Mouse (Mus musculus) frontal cortex, adult (tissue): ENCODE data around the gene Atg3.
A peak's percentile ranks its signal among the peaks of the same experiment; 100 is the strongest.

Source experiments
- ATAC-seq: cut with Nextera tagmentation; 2 replicates; pipeline ENCODE4 v1.9.2; 2017; ENCODE audit warnings: mild to moderate bottlenecking, moderate library complexity, mixed read lengths; ENCODE audit not compliant: low TSS enrichment

The Atg3 gene

DNA sequence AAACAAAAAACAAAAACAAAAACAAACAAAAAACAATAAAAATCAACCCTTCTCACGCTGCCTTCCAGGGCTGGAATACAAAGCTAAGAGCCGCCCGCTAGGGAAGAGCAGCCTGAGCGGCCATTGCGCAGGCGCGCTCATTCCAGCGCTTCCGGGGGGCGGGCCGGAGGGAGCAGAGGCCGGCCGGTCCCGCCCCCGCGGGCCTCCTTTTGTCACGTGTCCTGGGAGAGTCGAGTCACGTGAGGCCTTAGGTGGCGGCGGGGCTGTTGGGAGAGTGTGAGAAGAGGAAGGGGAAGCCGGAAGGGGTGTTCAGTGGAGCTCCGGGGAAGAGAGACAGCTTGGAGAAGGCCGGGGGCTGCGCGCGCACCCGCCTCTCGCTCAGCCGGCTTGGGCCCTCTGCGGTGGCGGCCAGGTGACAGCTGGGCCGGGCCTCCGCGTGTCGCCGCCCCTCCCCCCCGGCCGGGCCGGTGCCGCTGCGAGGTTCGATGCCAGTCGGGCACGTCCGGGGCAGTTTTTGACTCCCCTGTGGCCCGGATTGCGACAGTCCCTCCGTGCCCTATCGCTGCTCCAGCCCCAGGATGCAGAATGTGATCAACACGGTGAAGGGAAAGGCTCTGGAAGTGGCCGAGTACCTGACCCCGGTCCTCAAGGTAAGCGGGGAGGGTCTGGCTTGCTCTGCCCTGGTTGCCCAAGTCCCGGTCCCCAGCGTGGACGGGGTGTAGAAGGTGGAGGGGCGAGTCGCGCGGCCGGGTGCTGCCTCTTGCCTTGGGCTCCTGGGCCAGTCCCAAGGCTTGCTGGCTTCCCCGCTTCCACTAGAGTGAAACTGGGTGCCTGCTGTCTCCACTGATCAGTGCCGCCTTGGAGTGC is at the start of gene Atg3, which contains the start of gene Slc35a5:
TSS of gene Atg3 (plus strand) at position 264 of the 867 bp plus-strand sequence.
TSS of gene Slc35a5 (minus strand) at position 185 of the 867 bp plus-strand sequence.
- peak; percentile 85 for ATAC-seq

DNA sequence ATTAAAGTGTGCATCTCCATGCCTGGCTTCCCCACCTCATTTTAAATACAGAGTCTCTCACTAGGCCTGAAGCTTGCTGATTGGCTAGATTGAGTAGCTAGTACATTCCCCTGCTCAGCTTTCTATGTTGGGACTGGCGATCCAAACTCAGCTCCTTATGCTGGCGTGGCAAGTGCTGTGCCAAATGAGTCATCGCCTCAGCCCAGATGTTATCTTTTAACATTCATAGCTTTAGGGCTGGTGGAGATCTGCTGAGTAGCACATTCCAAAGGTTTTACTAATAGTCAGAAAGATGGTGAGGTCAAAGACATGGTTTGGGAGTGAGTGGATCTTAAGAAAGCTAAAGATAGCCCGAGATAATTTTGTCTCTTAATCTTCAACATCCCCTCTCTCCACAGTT is 48.1 kb upstream of the Atg3 start:
- ATAC-seq = peak; percentile 92

DNA sequence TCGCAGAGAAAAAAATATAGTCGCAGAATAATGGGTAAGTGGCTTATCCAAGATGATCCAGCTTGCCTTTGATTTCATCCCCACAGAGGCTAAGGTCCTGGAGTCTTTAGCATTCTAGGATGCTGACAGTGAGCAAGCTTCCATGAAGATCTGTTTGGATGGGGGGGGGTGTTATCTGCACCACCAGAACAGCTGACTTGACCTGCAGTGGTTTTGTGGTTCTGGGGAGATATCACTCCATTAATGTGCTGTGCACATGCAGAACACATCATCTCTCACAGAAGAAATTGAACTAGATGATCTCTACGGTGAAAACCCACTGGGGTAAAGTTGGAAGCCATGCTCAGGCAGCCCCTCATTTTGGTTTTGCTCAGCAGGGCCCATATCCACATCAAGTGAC is 41.4 kb upstream of the Atg3 start:
- ATAC-seq = no peak

DNA sequence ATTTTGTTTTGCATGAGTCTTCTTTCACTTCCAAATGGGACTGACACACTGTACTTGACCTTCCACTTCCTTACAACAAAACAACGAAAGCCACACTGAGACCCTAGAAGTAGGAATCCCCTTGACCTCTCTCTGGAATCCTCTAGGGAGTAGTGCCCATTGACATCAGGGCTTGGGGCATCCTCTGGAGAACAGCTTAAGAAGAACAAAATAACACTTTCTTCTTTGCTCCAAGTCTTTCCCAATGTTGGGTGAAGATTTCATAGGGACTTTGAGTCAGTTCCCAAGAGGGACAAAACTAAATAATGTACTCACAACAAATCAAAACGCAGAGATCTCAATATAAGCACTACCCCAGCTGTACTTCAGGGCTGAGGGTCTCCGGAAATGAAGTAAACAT is 39.8 kb upstream of the Atg3 start:
- no peak for ATAC-seq

DNA sequence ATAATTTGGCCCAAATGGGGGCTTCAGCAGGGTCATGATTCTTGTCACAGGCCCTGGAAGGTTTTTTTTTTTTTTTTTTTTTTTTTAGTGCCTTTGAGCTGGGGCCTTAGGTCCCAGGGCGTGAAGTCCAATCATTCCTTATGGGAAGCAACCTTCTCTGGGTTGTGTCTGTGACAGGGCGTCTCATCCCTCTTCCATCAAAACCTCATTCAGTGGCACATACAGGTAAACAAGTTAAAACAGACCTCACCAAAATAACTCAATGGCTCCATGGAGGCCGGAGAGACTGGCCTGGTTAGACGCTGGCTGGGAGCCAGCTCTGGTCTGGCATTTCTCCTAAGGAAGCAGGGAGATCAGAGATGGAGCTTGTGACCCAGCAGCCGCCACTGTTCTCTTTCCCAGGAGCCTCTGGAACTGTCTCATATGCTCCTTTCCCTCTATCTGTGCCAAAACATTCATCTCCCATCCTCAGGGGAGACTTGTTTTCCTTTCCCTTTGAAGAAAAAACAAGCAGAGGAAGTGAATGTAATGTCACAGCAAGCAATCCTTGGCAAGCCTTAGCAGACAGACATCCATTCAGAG is 37.6 kb upstream of the Atg3 start:
- ATAC-seq = no peak

DNA sequence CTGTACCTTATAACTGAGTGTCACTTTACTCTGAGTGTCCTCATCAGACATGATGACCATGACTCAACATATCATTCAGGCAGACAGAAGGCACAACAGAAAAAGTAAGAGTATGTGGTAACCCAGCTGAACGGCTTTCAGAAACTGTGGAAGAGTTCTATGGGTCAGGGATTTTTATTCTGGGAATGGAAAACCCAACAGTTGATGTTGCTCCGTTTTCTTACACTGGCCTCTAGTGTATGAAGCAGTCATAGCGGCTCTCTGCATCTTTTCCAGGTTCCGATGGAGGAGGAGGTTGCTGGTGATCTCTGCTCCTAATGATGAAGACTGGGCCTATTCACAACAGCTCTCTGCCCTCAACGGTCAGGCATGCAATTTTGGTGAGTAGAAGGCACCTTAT is 36.0 kb upstream of the Atg3 start:
- peak; percentile 77 for ATAC-seq

DNA sequence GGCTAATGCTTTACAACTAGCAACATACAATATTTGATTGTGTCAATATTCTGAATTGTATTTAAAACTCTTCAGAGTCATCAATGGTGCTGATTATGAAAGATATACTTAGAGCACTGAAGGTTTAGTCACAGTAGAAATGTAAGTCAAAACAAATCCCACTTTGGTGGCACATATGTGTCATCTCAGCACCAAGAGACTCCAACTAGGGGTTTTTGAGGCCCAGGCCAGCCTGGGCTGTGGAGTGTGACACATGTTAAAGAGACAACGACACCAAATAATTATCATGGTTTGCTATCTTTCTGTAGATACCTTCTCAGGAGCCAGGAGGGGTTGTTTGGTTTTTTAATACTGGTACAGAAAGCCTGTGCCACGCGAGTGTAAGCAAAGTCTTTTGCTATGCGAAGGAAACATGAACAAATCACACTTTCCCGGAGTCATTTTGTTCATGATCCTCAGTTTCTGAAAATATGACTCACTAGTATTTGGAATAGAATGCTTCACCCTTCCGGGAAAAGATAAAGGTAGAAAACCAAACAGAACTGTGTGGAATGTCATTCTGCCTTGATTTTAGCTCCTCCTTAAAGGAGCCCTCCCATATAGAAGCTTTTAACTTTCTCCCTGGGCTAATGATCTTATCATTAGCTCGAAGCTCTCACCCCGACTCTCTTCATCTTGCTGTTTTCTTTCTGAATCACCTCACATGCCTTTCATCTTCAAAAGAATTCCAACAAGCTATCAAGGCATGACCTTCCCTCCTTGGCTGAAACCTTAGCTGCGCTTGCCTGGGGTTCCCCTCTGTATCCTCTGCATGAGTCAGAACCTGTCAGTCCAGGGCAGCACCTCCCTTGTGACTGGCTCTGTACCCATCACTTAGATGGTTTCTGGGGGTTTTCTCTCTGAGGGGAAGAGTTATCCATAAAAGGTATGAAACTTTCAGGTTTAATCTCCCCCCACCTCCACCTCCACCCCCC is 34.1 kb upstream of the Atg3 start:
- ATAC-seq = no peak

DNA sequence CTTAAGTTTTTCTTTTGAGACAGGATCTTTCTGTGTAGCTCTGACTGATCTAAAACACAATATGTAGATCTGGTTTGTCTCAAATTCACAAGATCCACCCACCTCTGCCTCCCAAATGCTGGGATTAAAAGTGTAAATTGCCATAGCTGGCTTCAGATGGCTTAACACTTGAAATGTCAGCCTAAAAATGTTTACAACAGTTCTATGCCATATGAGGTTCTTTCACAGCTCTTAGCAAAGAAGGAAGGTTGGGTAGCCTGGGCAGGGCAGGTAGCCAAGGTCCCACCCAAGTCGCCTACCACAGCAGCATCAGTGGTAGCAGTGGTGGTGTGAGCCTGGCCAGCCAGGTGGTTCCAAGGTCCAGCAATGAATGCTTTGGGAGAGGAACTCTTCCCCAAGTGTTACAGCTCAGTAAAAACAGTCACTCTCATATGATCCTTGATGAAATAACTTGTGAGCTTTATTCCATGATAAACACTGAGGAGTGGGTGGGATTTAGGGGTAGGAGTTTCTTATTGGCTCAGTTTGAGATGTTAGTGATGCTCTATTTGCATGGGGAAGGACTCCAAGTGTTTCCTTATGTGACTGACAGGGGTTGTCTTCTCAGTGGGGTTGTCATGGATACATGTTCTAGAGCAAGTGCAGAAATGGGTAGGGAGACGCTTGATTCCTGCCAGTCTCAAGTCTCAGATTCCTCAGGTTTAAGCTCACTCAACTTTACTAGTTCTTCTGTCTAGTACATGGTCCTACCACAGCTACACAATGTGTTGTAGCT is 30.5 kb upstream of the Atg3 start:
- ATAC-seq = peak; percentile 87

DNA sequence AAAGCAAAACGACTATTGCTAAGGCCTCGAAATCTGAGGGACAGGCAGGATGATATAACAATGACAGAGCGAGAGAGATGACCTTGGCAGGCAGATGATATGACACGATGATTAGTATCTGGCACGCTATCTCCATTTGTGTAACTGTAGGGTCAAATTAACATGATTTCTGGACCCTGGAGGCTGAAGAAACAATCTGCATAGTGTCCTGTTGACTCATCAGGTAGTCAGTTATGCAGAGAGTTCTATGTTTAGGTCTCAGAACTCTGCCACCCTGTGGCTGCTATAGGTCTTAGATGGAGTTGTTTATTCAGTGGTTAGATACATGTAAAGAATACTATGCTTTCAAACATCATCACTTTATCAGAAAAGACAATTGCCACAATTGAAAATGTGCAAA is 16.9 kb upstream of the Atg3 start:
- ATAC-seq = peak; percentile 88

DNA sequence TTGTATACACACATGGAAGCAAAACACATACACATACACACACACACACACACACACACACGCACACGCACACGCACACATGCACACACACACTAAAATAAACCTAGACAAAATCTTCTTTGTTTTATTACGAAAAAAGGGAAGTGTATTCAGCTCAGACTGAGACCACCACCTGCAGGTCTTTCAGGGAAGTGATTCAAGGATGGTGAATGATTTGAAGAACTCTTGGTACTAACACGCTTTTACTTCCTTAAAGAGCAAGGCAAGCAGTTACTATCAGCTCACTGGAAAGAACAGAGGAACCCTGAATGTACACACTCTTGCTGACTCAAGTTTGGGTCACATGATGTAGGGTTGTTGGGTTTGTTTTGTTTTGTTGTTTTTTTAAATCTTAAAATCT is 16.0 kb upstream of the Atg3 start:
- ATAC-seq = 0 out of 2 replicates have a peak, but pooled peaks have one; percentile 44

DNA sequence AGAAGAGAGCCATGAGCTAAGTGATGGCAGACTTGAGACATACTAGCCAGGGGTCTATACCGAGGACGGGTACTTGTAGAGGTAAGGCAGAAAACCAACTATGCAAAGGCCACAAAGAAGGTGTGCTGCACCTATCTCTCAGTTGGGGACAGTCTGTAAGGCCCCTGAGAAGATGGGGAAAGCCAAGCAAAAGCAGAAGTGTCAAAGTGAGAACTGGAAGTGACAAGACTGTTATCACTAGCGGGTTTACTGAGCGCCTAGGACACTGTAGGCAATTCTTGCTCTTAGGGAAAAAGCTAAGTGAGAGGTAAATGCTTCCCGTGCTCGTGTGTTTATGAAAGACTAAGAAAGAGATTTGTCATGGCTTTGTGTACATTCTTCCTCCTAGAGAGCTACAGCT is 13.5 kb upstream of the Atg3 start:
- no peak for ATAC-seq

DNA sequence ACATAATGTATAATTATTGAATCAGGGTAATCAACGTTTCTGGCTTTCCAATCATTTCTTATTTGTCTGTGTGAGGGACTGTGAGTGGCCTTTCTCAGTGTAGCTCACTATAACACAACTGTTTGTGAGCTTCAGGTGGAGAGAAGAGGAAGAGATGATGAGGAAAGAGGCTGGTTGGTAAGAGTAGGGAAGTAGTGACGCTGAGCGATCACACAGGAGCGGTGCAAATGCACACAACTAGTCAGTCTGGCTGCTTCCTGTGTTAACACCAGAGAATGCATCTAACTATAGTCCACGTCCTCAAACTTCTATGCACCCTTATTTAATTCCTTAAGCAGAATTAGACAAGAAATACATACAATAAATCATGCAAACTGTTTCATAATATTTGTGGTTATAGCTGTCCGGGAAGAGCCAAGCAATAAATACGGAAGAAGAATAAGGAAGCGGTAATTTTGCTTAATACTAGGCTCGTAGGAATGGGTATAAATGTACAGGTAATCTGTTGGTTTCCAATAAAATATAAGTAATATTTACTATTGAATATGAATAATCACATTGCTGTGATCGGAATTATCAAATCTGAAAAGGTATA is 10.0 kb upstream of the Atg3 start:
- ATAC-seq = no peak

DNA sequence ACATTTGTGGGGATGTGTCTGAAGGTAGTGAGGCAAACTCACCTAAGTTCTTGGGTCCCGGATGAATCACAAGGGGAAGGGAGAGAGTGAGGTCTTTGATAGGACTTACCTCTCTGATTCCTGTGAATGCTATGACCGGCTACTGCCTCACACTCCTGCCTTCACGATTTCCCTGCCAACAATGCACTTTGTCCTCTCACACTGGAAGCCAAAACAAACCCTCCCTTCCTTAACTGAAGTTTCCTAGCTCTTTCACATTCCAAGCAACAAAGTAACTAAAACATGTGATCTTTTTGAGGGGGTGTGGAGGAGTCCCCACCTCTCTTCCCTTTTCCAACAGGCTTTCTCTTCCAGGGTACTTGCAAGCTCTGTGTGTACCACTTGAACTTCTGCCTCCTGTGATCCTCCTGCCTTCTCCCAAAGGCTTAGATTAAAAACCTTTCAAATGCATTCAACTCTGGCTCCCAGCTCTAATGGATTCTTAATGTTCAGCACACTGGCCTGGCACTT is 3.8 kb upstream of the Atg3 start:
- ATAC-seq = no peak

DNA sequence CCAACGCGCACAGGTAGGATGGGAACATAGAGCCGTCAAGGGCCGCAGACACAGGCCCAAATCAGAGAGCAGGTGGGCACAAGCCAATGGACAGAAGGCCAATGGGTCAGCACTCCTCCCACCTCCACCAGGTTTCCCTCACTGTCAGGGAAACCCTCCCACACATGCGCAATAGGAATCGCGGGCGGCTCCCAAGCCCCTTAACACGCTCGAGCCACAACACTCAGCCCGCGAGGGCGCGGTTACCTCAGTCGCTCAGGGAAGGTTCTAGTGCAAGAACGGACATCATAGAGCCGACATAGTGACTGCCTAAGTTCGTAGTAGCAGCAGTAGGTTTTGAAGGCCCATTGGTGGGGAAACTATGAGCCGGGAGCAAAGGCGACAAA is 456 bp upstream of the Atg3 start:
- ATAC-seq = peak; percentile 53

DNA sequence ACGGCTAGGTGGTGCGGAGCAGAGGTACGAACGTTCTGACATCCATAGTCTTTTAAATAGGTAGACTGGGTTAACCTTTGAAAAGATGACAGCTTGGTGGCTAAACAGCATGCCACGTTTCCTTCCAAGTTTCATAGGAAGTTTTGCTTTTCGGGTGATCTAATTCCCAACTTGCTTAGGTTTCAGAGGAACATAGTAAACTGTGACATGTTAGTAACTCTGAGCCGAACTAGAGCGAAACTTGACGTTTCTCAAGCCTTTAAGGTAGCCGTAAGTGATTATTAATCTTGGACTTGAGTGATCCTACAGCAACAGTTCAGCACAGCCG is 768 bp downstream of the Atg3 start:
- ATAC-seq = 0 out of 2 replicates have a peak, but pooled peaks have one; percentile 0

DNA sequence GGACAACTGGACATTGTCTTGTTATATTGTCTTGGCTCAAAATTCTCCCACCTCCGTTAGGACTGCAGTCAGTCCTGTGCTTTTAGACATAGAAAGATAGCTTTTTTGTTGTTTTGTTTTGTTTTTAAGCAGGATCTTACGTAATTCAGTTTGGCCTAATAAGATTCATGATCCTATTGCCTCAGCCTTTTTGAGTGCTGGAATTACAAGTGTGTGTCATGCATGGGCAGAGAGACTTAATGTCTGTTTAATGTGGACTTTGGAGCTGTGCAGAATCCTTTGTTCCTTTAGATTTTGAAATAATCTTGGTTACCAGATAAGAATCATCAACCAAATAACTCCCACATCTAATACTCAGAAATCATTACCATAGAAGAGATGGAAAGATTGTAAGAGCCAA is 20.0 kb downstream of the Atg3 start:
- no peak for ATAC-seq

DNA sequence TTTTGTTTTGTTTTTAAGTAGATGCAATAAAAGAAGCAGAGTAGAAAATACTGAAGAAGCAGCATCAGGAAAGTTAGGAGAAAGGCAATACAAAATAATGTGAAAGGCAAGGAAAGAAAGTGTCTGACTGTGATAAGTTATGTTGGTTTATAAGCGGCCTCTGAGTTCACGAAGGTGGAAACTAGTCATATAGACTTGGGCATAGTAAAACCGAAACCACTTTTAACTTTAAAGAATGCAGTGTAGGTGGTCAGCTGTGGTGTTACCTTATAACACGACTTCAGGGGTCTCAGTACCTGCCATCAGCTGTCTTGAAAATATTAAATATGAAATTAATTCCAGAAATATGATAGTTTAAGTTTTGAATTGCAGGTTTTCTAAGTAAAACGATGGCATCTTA is 23.2 kb downstream of the Atg3 start:
- no peak for ATAC-seq

DNA sequence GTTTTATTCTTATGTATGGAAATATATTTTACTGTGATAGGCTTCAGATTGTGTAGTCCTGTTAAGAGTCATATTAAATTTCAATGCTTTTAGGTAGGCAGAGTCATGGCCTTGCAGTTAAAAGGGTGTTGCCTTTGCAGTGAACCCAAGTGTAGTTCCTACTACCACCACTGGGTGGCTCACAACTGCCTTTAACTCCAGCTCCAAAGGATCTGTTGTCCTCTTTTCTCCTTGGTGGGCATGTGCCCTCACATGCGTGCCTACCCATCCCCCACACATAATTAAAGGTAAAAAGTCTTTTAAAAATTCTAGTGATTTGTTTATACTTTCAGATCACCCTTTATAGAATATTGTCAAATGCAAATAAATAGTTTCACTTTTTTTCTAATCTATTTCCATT is 34.0 kb downstream of the Atg3 start:
- peak; percentile 69 for ATAC-seq

DNA sequence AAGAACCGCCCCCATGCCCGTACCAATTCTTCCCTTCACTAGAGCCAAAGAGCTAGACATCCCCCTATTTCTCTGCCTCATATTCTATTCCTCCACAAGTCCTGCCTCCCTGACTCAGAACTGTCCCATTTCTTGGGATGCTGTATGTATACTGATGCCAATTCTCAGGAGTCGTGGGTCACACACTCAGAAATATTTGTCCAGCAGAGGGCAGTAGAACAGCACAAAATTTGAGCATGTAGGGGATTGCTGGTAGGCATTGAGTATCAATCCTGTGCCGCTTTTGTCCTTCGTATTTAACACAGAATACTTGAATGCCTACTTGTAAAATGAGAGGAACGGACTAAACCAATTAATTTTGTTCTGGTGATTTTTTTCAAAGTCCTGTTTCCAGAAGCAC is 38.2 kb downstream of the Atg3 start:
- peak; percentile 92 for ATAC-seq

DNA sequence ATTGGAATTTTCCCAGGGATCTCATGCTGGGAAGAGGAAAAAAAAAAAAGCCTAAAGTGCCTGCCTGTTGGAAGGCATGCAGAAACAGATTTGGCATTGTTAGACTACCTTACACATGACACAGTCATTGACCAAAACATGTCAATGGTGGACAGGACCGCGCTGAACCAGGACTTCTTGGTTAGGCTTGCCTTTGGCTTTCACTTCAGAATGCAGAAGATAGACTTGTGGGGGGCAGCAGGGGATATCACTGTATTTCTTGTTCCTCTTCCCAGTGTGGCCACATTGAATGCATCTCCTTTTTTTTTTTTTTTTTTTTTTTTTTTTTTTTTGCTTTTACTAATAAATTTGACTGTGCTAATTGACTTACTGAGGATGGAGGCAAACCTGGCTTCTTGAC is 42.8 kb downstream of the Atg3 start:
- no peak for ATAC-seq

DNA sequence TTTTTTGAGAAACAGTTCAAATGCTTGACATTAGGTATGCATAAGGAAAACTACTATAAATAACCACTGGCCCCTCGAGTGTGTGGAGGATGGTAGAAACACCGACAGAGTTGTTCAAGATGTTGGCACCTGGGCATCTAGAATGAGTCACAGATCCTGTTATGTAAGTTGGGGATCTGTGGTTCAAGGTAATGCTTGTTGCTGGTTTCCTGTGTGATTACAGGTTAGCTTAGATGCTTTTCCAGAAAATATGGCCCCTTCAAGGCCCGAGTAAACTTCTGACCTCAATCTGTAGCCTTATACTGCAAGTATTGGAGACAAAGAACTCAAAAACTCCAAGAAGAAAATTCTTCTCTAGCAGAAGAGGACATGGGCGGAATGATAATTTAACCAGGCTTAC is 45.9 kb downstream of the Atg3 start:
- no peak for ATAC-seq
